Mouse (Mus musculus): Measurements from ENCODE around the gene Gars. TPM values are rescaled to one million over a fixed set of nuclear protein-coding genes. Genes with fewer than 3 reads are reported as not detected.

Gars gene
- total and polyA plus RNA-seq, 3 experiments = 171 to 325 (median 225) TPM

DNA sequence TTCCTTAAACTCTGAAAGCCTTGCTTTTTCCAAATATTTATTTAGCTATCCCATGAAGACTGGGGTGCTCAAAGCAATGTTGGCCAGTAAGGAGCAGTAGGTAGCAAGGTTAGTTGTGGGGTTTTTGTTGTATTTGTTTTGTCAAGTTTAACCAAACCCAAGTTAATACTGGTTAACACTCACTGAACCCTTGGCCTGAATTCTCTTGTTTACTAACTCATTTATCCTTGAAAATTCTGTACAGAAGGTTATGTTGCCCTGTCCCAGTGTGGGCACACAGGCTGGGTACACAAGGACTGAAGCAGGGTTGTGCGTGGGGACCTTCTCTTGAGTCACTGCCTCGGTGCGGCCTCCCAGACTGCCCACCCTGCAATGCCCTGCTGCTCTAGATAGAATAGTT lies 41.4 kb upstream of the Gars start:
- no peak for DNase-seq (ENCODE audit: low read depth, low spot score)
- H3K4me3 ChIP-seq (ENCODE audit: control insufficient read depth in 1 of 2, insufficient read depth in 1 of 2, low read depth in 2 of 2, low read length in 2 of 2) = no peak overlapping the region
- peaks cover 0 to 9% of the 10 kb centered on the region in 2 experiments; a peak in 2 of 4 replicates for H3K36me3 ChIP-seq (ENCODE audit: control insufficient read depth in 1 of 2, insufficient read depth in 2 of 2, low read length in 2 of 2)
- TF ChIP-seq UBTF (IDR thresholded peaks at IDR 0.05; ENCODE audit: borderline replicate concordance, insufficient read depth, low read depth, low read length) = no peak
- no peak for TF ChIP-seq POLR2AphosphoS5 (IDR thresholded peaks at IDR 0.05; ENCODE audit: borderline replicate concordance, low read depth, low read length)
- TF ChIP-seq ZKSCAN1 (IDR thresholded peaks at IDR 0.05; ENCODE audit: low read depth, low read length) = no peak
- TF ChIP-seq NRF1 (IDR thresholded peaks at IDR 0.05; ENCODE audit: insufficient read depth, low read depth, low read length, poor library complexity, severe bottlenecking) = no peak
- no peak for TF ChIP-seq MAZ (IDR thresholded peaks at IDR 0.05; ENCODE audit: low read depth, low read length)
- TF ChIP-seq GATA1 (IDR thresholded peaks at IDR 0.05; ENCODE audit: low read depth, low read length) = no peak
- no peak for TF ChIP-seq ELF1 (IDR thresholded peaks at IDR 0.05; ENCODE audit: low read depth, low read length)
- no peak for TF ChIP-seq SMC3 (IDR thresholded peaks at IDR 0.05; ENCODE audit: low read depth, low read length)
- no peak for TF ChIP-seq USF1 (IDR thresholded peaks at IDR 0.05; ENCODE audit: low read depth, low read length)
- no peak for TF ChIP-seq USF2 (IDR thresholded peaks at IDR 0.05; ENCODE audit: borderline replicate concordance in 1 of 2, insufficient read depth in 1 of 2, low read depth in 1 of 2, low read length in 2 of 2)
- no peak for TF ChIP-seq E2F4 (IDR thresholded peaks at IDR 0.05; ENCODE audit: borderline replicate concordance, low read depth, low read length)
- no peak for TF ChIP-seq POLR2A (IDR thresholded peaks at IDR 0.05; ENCODE audit: control insufficient read depth in 1 of 2, insufficient read depth in 1 of 2, low read depth in 1 of 2, low read length in 2 of 2, poor library complexity in 1 of 2)
- no peak for TF ChIP-seq TCF12 (IDR thresholded peaks at IDR 0.05; ENCODE audit: low read depth, low read length)
- no peak for TF ChIP-seq JUND (IDR thresholded peaks at IDR 0.05; ENCODE audit: low read depth, low read length)
- TF ChIP-seq MEF2A (IDR thresholded peaks at IDR 0.05; ENCODE audit: extremely low read depth, insufficient replicate concordance, low read depth, low read length, poor library complexity, severe bottlenecking) = no peak
- no peak for TF ChIP-seq MAFK (IDR thresholded peaks at IDR 0.05; ENCODE audit: borderline replicate concordance, low read depth, low read length)
- TF ChIP-seq RAD21 (IDR thresholded peaks at IDR 0.05; ENCODE audit: low read depth, low read length) = no peak
- TF ChIP-seq CTCF (IDR thresholded peaks at IDR 0.05 in 2 of 3, conservative IDR thresholded peaks at IDR 0.05 in 1 of 3; ENCODE audit: control insufficient read depth in 1 of 3, insufficient read depth in 1 of 3, low read depth in 2 of 3, low read length in 3 of 3, poor library complexity in 1 of 3, severe bottlenecking in 1 of 3) = no peak
- no peak for TF ChIP-seq BHLHE40 (IDR thresholded peaks at IDR 0.05; ENCODE audit: borderline replicate concordance, low read depth, low read length)
- peaks cover 0 to 3% of the 10 kb centered on the region in 2 experiments; a peak in 2 of 4 replicates for H3K27me3 ChIP-seq (ENCODE audit: control insufficient read depth in 1 of 2, insufficient read depth in 2 of 2, low read length in 2 of 2)
- H3K9ac ChIP-seq (ENCODE audit: control insufficient read depth, low read depth, low read length, poor library complexity, severe bottlenecking) = no peak overlapping the region
- H3K27ac ChIP-seq (ENCODE audit: control insufficient read depth, low read depth, low read length) = no peak overlapping the region
- no peaks in the 10 kb centered on the region for H3K9me3 ChIP-seq (replicated peaks; ENCODE audit: insufficient read depth, low read length)
- peaks cover 2% of the 10 kb centered on the region for H3K79me2 ChIP-seq (ENCODE audit: control insufficient read depth, insufficient read depth, low read length, poor library complexity)
- peaks cover 0 to 10% of the 10 kb centered on the region in 2 experiments; a peak in 3 of 4 replicates for H3K4me1 ChIP-seq (ENCODE audit: control insufficient read depth in 1 of 2, insufficient read depth in 2 of 2, low read length in 2 of 2)

DNA sequence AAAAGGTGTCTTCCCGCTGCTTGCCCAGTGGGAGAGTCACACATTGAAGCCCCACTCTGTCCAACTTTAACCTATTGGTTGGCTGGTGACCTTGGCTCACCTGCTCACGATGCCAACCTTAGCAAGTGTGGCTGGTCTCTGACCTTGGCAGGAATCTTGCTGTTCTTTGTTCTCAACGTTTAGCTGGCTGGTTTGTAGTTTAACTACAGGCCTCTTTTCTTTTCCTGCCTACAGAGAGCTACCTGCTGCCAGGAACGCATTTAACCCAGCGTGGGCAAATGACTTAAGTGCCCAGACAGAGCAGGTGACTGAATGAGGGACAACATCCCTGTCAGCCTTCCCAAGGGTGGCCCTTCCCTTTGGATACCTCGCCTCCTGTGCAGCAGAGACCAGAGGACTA lies 40.1 kb upstream of the Gars start:
- no peak for TF ChIP-seq SIN3A (IDR thresholded peaks at IDR 0.05; ENCODE audit: low read length)
- TF ChIP-seq CHD1 (IDR thresholded peaks at IDR 0.05; ENCODE audit: low read depth, low read length) = no peak
- TF ChIP-seq TCF12 (IDR thresholded peaks at IDR 0.05; ENCODE audit: low read depth, low read length) = no peak
- TF ChIP-seq RAD21 (IDR thresholded peaks at IDR 0.05; ENCODE audit: low read depth, low read length) = no peak
- no peak for TF ChIP-seq ELF1 (IDR thresholded peaks at IDR 0.05; ENCODE audit: low read depth, low read length)
- TF ChIP-seq MAZ (IDR thresholded peaks at IDR 0.05; ENCODE audit: low read depth, low read length) = no peak
- no peak for TF ChIP-seq UBTF (IDR thresholded peaks at IDR 0.05; ENCODE audit: borderline replicate concordance, insufficient read depth, low read depth, low read length)
- no peak for TF ChIP-seq ZMIZ1 (IDR thresholded peaks at IDR 0.05; ENCODE audit: low read depth, low read length)
- no peak for TF ChIP-seq MAFK (IDR thresholded peaks at IDR 0.05; ENCODE audit: borderline replicate concordance, low read depth, low read length)
- no peak for TF ChIP-seq CHD2 (IDR thresholded peaks at IDR 0.05; ENCODE audit: low read length)
- no peak for TF ChIP-seq USF2 (IDR thresholded peaks at IDR 0.05; ENCODE audit: borderline replicate concordance in 1 of 2, insufficient read depth in 1 of 2, low read depth in 1 of 2, low read length in 2 of 2)
- TF ChIP-seq ETS1 (IDR thresholded peaks at IDR 0.05; ENCODE audit: low read depth, low read length) = no peak
- no peak for TF ChIP-seq RCOR1 (IDR thresholded peaks at IDR 0.05; ENCODE audit: low read depth, low read length)
- TF ChIP-seq MEF2A (IDR thresholded peaks at IDR 0.05; ENCODE audit: extremely low read depth, insufficient replicate concordance, low read depth, low read length, poor library complexity, severe bottlenecking) = no peak
- Histone ChIP-seq H3K4me3 (ENCODE audit: control insufficient read depth in 1 of 2, insufficient read depth in 1 of 2, low read depth in 2 of 2, low read length in 2 of 2) (no peak overlapping the region), H3K9ac (ENCODE audit: control insufficient read depth, low read depth, low read length, poor library complexity, severe bottlenecking) (no peak overlapping the region), H3K4me1 (ENCODE audit: control insufficient read depth in 1 of 2, insufficient read depth in 2 of 2, low read length in 2 of 2) (peaks cover 0 to 4% of the 10 kb centered on the region in 2 experiments; a peak in 1 of 4 replicates), H3K27me3 (ENCODE audit: control insufficient read depth in 1 of 2, insufficient read depth in 2 of 2, low read length in 2 of 2) (peaks cover 0 to 6% of the 10 kb centered on the region in 2 experiments; a peak in 2 of 4 replicates), H3K79me2 (ENCODE audit: control insufficient read depth, insufficient read depth, low read length, poor library complexity) (no peaks in the 10 kb centered on the region; the same call in 1 of the 2 replicates), H3K36me3 (ENCODE audit: control insufficient read depth in 1 of 2, insufficient read depth in 2 of 2, low read length in 2 of 2) (peaks cover 0 to 5% of the 10 kb centered on the region in 2 experiments; a peak in 2 of 4 replicates), H3K9me3 (replicated peaks; ENCODE audit: insufficient read depth, low read length) (no peaks in the 10 kb centered on the region), H3K27ac (ENCODE audit: control insufficient read depth, low read depth, low read length) (no peak overlapping the region)
- DNase-seq (ENCODE audit: low read depth, low spot score) = no peak

Data from MEL (cell line).